14 mouse cellular contexts compared by ENCODE assay signal in genomic region chr5:111681362-111682028, GRCm38 (mm10). TPM values are rescaled to one million over a fixed set of nuclear protein-coding genes. Genes with fewer than 3 reads are reported as not detected.
DNase-seq lines count a peak whose midpoint lies in the region; ATAC-seq and TF ChIP-seq lines count a peak whose summit lies in the region.
"Had no signal": no experiment of that assay in that cellular context is flagged by ENCODE, and none has a peak within 500 bp of the region (broad histone marks: within the 10 kb centered on the region; RNA-seq: fewer than 3 reads in every experiment).

No protein-coding gene starts in this region.

- no peak overlapping the region for H3K4me3 ChIP-seq in neural tube, embryonic 11.5 days (ENCODE audit: low read depth, low read length)
- H3K4me3 ChIP-seq in forebrain, embryonic 11.5 days (ENCODE audit: low read depth, low read length): no peak overlapping the region
- H3K4me3 ChIP-seq in hindbrain, postnatal 0 days (ENCODE audit: low read length): no peak overlapping the region
- H3K4me3 ChIP-seq in neural tube, embryonic 14.5 days (ENCODE audit: low read depth, low read length): no peak overlapping the region
- H3K4me3 ChIP-seq in intestine, embryonic 16.5 days (ENCODE audit: low read length): no peak overlapping the region

- H3K4me2 ChIP-seq in neural tube, embryonic 11.5 days (ENCODE audit: low read depth): no peak overlapping the region
- H3K4me2 ChIP-seq in forebrain, embryonic 11.5 days (ENCODE audit: low read depth, low read length, severe bottlenecking): no peak overlapping the region
- no peak overlapping the region for H3K4me2 ChIP-seq in hindbrain, postnatal 0 days (ENCODE audit: low read depth, low read length)
- no peak overlapping the region for H3K4me2 ChIP-seq in neural tube, embryonic 14.5 days (ENCODE audit: low read depth, low read length)
- H3K4me2 ChIP-seq in intestine, embryonic 16.5 days (ENCODE audit: low read depth, low read length): no peak overlapping the region

- 43% methylated on average over 7 of the region's 7 CpGs for WGBS in neural tube, embryonic 11.5 days
- WGBS in forebrain, embryonic 11.5 days: 45% methylated on average over 7 of the region's 7 CpGs
- WGBS in hindbrain, postnatal 0 days: 22% methylated on average over 7 of the region's 7 CpGs
- WGBS in neural tube, embryonic 14.5 days: 7% methylated on average over 7 of the region's 7 CpGs
- WGBS in intestine, embryonic 16.5 days: 58% methylated on average over 7 of the region's 7 CpGs

- H3K9me3 ChIP-seq in neural tube, embryonic 11.5 days (ENCODE audit: control insufficient read depth, low read length): no peaks in the 10 kb centered on the region
- H3K9me3 ChIP-seq in forebrain, embryonic 11.5 days (ENCODE audit: control insufficient read depth, low read length): no peaks in the 10 kb centered on the region
- no peaks in the 10 kb centered on the region for H3K9me3 ChIP-seq in hindbrain, postnatal 0 days (ENCODE audit: low read length)
- no peaks in the 10 kb centered on the region for H3K9me3 ChIP-seq in neural tube, embryonic 14.5 days (ENCODE audit: control insufficient read depth, low read length)
- no peaks in the 10 kb centered on the region for H3K9me3 ChIP-seq in intestine, embryonic 16.5 days (ENCODE audit: control insufficient read depth, low read length)

- 0 out of 2 replicates have a peak, but pooled peaks have one; percentile 21 for ATAC-seq in neural tube, embryonic 11.5 days (ENCODE audit: insufficient read depth, low FRiP score, low TSS enrichment)
- 0 out of 2 replicates have a peak, but pooled peaks have one; percentile 32 for ATAC-seq in forebrain, embryonic 11.5 days (replicated peaks; ENCODE audit: low FRiP score)
- ATAC-seq in hindbrain, postnatal 0 days: no peak
- no peak for ATAC-seq in neural tube, embryonic 14.5 days (ENCODE audit: low read depth)
- no peak for ATAC-seq in intestine, embryonic 16.5 days

- 0 out of 2 replicates have a peak overlapping the region, but pooled peaks have one; percentile 24 for H3K27ac ChIP-seq in neural tube, embryonic 11.5 days (ENCODE audit: low read depth, low read length)
- H3K27ac ChIP-seq in forebrain, embryonic 11.5 days (ENCODE audit: low read depth, low read length): peak overlapping the region; percentile 34; the same call in 1 of the 2 replicates
- H3K27ac ChIP-seq in hindbrain, postnatal 0 days: no peak overlapping the region
- no peak overlapping the region for H3K27ac ChIP-seq in neural tube, embryonic 14.5 days (ENCODE audit: low read depth, low read length)
- no peak overlapping the region for H3K27ac ChIP-seq in intestine, embryonic 16.5 days (ENCODE audit: low read length)
- H3K27ac ChIP-seq: kidney, postnatal 0 days had no signal

- H3K4me1 ChIP-seq in neural tube, embryonic 11.5 days (ENCODE audit: control insufficient read depth, insufficient read depth, low read length): peaks cover 20% of the 10 kb centered on the region
- peaks cover 35% of the 10 kb centered on the region for H3K4me1 ChIP-seq in forebrain, embryonic 11.5 days (replicated peaks; ENCODE audit: control insufficient read depth, insufficient read depth, low read length)
- H3K4me1 ChIP-seq in hindbrain, postnatal 0 days (ENCODE audit: insufficient read depth, low read length): peaks cover 13% of the 10 kb centered on the region; the same call in 1 of the 2 replicates
- H3K4me1 ChIP-seq in neural tube, embryonic 14.5 days (ENCODE audit: control insufficient read depth, insufficient read depth, low read length): peaks cover 18% of the 10 kb centered on the region; the same call in 1 of the 2 replicates
- peaks cover 4% of the 10 kb centered on the region; the same call in 1 of the 2 replicates for H3K4me1 ChIP-seq in intestine, embryonic 16.5 days (ENCODE audit: control insufficient read depth, insufficient read depth, low read length)

- no peak overlapping the region for H3K9ac ChIP-seq in neural tube, embryonic 11.5 days (ENCODE audit: low read length)
- H3K9ac ChIP-seq in forebrain, embryonic 11.5 days (ENCODE audit: low read length): 0 out of 2 replicates have a peak overlapping the region, but pooled peaks have one; percentile 0
- H3K9ac ChIP-seq in hindbrain, postnatal 0 days (replicated peaks; ENCODE audit: low read length): no peak overlapping the region
- 0 out of 2 replicates have a peak overlapping the region, but pooled peaks have one; percentile 2 for H3K9ac ChIP-seq in neural tube, embryonic 14.5 days (replicated peaks; ENCODE audit: low read depth, low read length)
- no peak overlapping the region for H3K9ac ChIP-seq in intestine, embryonic 16.5 days (ENCODE audit: low read depth, low read length)

- peaks cover 3% of the 10 kb centered on the region; the same call in 1 of the 2 replicates for H3K27me3 ChIP-seq in neural tube, embryonic 11.5 days (ENCODE audit: control insufficient read depth, insufficient read depth, low read length)
- H3K27me3 ChIP-seq in forebrain, embryonic 11.5 days (ENCODE audit: control insufficient read depth, insufficient read depth, low read length): 0 out of 2 replicates have a peak, but pooled peaks cover 2% of the 10 kb centered on the region
- H3K27me3 ChIP-seq in hindbrain, postnatal 0 days (ENCODE audit: insufficient read depth, low read length): no peaks in the 10 kb centered on the region
- no peaks in the 10 kb centered on the region for H3K27me3 ChIP-seq in neural tube, embryonic 14.5 days (ENCODE audit: control insufficient read depth, insufficient read depth, low read length)
- H3K27me3 ChIP-seq in intestine, embryonic 16.5 days (replicated peaks; ENCODE audit: control insufficient read depth, insufficient read depth, low read length): no peaks in the 10 kb centered on the region

- no peak for TF ChIP-seq CTCF in hindbrain, postnatal 0 days (IDR thresholded peaks at IDR 0.05; ENCODE audit: low read depth)

- DNase-seq in neural tube, embryonic 11.5 days (ENCODE audit: low spot score): peak; percentile 40
- DNase-seq in neural tube, embryonic 10.5 days (ENCODE audit: extremely low spot score, low spot score): no peak
- no peak for DNase-seq in forebrain, embryonic 11.5 days (ENCODE audit: low spot score)
- DNase-seq in hindbrain, postnatal 0 days (ENCODE audit: low spot score): peak; percentile 48
- DNase-seq in urinary bladder, postnatal 25 days (ENCODE audit: low spot score): no peak
- no peak for DNase-seq in adrenal gland, postnatal 36 days
- DNase-seq: heart, postnatal 36 days had no signal

- no peaks in the 10 kb centered on the region for H3K36me3 ChIP-seq in neural tube, embryonic 11.5 days (ENCODE audit: control insufficient read depth, insufficient read depth, low read length)
- no peaks in the 10 kb centered on the region for H3K36me3 ChIP-seq in forebrain, embryonic 11.5 days (ENCODE audit: control insufficient read depth, insufficient read depth, low read length)
- no peaks in the 10 kb centered on the region for H3K36me3 ChIP-seq in hindbrain, postnatal 0 days (ENCODE audit: insufficient read depth, low read length)
- H3K36me3 ChIP-seq in neural tube, embryonic 14.5 days (ENCODE audit: control insufficient read depth, insufficient read depth, low read length): no peaks in the 10 kb centered on the region
- no peaks in the 10 kb centered on the region for H3K36me3 ChIP-seq in intestine, embryonic 16.5 days (ENCODE audit: control insufficient read depth, insufficient read depth, low read length)

RNA-seq across cellular contexts. Expression of gene Gm26897, which starts 52.2 kb away (rescaled TPM):
- not detected in 2 replicates for polyA plus RNA-seq in neural tube, embryonic 11.5 days (2014; fragmentation: Nextera tagmentation; extraction: Ambion mirVana)
- not detected in 2 replicates for polyA plus RNA-seq in forebrain, embryonic 11.5 days (2014; fragmentation: Nextera tagmentation; extraction: Ambion mirVana)
- not detected in 2 replicates for total RNA-seq in hindbrain, postnatal 0 days (2014; rRNA removed)
- not detected in 2 replicates for polyA plus RNA-seq in hindbrain, postnatal 0 days (2015; fragmentation: Nextera tagmentation; extraction: Ambion mirVana)
- not detected in 2 replicates for polyA plus RNA-seq in neural tube, embryonic 14.5 days (2014; fragmentation: Nextera tagmentation; extraction: Ambion mirVana)
- not detected in 2 replicates for polyA plus RNA-seq in intestine, embryonic 16.5 days (2015; fragmentation: Nextera tagmentation; extraction: Ambion mirVana)
- not detected for total RNA-seq in adrenal gland, postnatal 36 days (2021)
- total RNA-seq: common myeloid progenitor, adult 5-6 weeks; heart, postnatal 36 days; left cerebral cortex, postnatal 25 days had no signal
- polyA plus RNA-seq: kidney, postnatal 0 days; lung, embryonic 16.5 days; testis, adult 2 months had no signal

Comparison
In these comparisons a context has a peak if more than half of its experiments do, and no peak if none do; other contexts are left out.
1. ATAC-seq: peak in neural tube, embryonic 11.5 days (single experiment) and forebrain, embryonic 11.5 days (single experiment); none in hindbrain, postnatal 0 days (single experiment), neural tube, embryonic 14.5 days (single experiment) and intestine, embryonic 16.5 days (single experiment).
2. DNase-seq: peak in neural tube, embryonic 11.5 days (single experiment) and hindbrain, postnatal 0 days (single experiment); none in neural tube, embryonic 10.5 days (single experiment), forebrain, embryonic 11.5 days (single experiment), urinary bladder, postnatal 25 days (single experiment) and adrenal gland, postnatal 36 days (0 of 2).
3. H3K27ac ChIP-seq: peak in neural tube, embryonic 11.5 days (single experiment) and forebrain, embryonic 11.5 days (single experiment); none in hindbrain, postnatal 0 days (single experiment), neural tube, embryonic 14.5 days (single experiment) and intestine, embryonic 16.5 days (single experiment).
4. H3K9ac ChIP-seq: peak in forebrain, embryonic 11.5 days (single experiment) and neural tube, embryonic 14.5 days (single experiment); none in neural tube, embryonic 11.5 days (single experiment), hindbrain, postnatal 0 days (single experiment) and intestine, embryonic 16.5 days (single experiment).